Mouse (Mus musculus): Measurements from ENCODE around the gene Rbfox3. TPM values are rescaled to one million over a fixed set of nuclear protein-coding genes. Genes with fewer than 3 reads are reported as not detected.

Rbfox3 gene
- polyA plus RNA-seq, 1 experiment from 2014 or later, result 0.76 TPM

DNA sequence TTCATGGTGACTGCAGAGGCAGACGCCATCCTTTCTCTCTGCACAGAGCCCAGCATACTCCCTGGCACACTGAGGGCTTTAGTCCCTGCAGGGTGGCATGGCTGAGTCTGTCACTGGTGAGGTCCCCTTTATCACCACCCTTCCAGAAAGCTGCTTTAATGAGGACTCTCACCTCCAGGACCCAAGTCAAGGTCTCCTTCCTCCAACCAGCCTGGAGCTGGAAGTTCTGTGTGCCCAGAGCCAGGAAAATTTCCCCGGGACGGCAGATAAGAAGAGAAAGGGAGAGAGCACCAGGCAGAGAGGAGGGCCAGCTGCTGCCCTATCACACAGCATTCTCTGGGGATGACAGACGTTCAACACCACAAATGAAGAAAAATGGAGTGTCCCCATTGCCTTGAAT, 73.2 kb downstream of the Rbfox3 start:
- Histone ChIP-seq H3K36me3 (ENCODE audit: control insufficient read depth, insufficient read depth, low read length) (no peaks in the 10 kb centered on the region), H3K9ac (ENCODE audit: low read length) (no peak overlapping the region), H3K4me2 (replicated peaks; ENCODE audit: low read depth) (no peak overlapping the region), H3K4me3 (ENCODE audit: low read depth, low read length) (no peak overlapping the region), H3K27me3 (ENCODE audit: control insufficient read depth, insufficient read depth, low read length) (no peaks in the 10 kb centered on the region), H3K27ac (replicated peaks) (no peak overlapping the region), H3K9me3 (ENCODE audit: control insufficient read depth, low read length) (no peaks in the 10 kb centered on the region), H3K4me1 (replicated peaks; ENCODE audit: control insufficient read depth, insufficient read depth) (no peaks in the 10 kb centered on the region)
- ATAC-seq (ENCODE audit: low FRiP score, low TSS enrichment) (no peak), DNase-seq (ENCODE audit: low spot score) (no peak)
- 45% methylated on average over 4 of the region's 4 CpGs for WGBS
- no peak for TF ChIP-seq EP300 (optimal IDR thresholded peaks at IDR 0.05)
- no peak for TF ChIP-seq CTCF (IDR thresholded peaks at IDR 0.05; ENCODE audit: low read depth)

DNA sequence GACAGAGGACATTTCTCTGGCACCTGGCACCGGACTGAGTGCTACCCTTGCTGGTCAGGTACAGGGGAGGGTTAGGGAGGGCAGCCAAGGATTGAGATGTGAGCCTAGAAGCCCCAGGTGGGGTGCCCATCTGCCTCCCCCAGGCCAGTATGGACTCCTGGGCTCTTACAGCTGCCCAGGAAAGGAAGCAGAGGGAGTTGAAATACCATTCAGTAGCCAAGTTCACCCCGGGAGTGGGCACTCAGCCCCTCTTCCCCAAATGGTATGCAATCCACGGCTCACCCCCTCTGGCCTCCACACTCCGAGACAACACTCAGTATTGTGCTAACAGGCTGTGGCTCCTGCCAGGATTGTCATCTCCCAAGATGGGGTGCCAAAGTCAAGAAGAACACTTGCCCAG, 74.5 kb downstream of the Rbfox3 start:
- no peak for TF ChIP-seq CTCF (IDR thresholded peaks at IDR 0.05; ENCODE audit: low read depth)
- no peak for TF ChIP-seq EP300 (optimal IDR thresholded peaks at IDR 0.05)

DNA sequence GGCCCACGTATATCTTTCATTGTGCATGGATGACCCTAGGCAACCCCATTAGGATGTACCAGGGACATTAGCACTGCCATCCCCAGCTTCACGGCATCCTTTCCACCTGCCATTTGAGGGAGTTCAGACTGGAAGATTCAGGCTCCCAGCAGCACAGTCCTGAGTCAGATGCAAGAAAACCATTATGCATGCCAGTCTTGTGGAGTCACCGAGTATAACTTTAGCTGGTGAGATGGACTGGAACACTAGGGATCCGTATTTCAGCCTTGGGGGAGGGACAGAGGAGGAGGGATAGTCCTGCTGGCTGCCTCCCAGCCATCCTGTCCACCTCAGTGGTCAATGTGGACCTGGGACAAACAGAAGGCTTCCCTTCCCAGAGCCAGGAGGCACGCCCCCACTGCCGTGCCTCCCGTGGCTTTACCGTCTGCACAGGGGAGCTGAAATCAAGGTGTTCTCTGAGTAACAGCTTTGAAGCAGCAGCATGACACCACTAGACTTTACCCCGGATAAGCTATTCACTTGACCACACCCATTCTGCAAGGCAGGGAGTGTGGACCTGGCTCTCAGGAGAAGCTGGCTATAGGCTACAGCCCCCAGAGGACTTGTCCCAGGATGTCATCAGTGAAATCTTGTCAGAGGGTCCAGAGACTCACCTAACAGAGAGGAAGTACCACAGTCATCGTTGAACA, 78.5 kb downstream of the Rbfox3 start:
- H3K36me3 ChIP-seq (ENCODE audit: control insufficient read depth, insufficient read depth, low read length), result no peaks in the 10 kb centered on the region
- no peak overlapping the region for H3K4me2 ChIP-seq (replicated peaks; ENCODE audit: low read depth)
- WGBS, result 65% methylated on average over 10 of the region's 10 CpGs
- no peak for TF ChIP-seq CTCF (IDR thresholded peaks at IDR 0.05; ENCODE audit: low read depth)
- no peak for TF ChIP-seq EP300 (optimal IDR thresholded peaks at IDR 0.05)
- DNase-seq (ENCODE audit: low spot score) (no peak), ATAC-seq (ENCODE audit: low FRiP score, low TSS enrichment) (no peak)
- no peak overlapping the region for H3K4me3 ChIP-seq (ENCODE audit: low read depth, low read length)
- H3K9me3 ChIP-seq (ENCODE audit: control insufficient read depth, low read length), result no peaks in the 10 kb centered on the region
- no peaks in the 10 kb centered on the region for H3K4me1 ChIP-seq (replicated peaks; ENCODE audit: control insufficient read depth, insufficient read depth)
- no peaks in the 10 kb centered on the region for H3K27me3 ChIP-seq (ENCODE audit: control insufficient read depth, insufficient read depth, low read length)
- no peak overlapping the region for H3K27ac ChIP-seq (replicated peaks)
- H3K9ac ChIP-seq (ENCODE audit: low read length), result no peak overlapping the region

More for the DNA sequence above, 74.5 kb downstream of the Rbfox3 start:
- WGBS, result 64% methylated on average over 4 of the region's 4 CpGs
- no peak overlapping the region for H3K9ac ChIP-seq (ENCODE audit: low read length)
- no peaks in the 10 kb centered on the region for H3K9me3 ChIP-seq (ENCODE audit: control insufficient read depth, low read length)
- H3K4me3 ChIP-seq (ENCODE audit: low read depth, low read length), result no peak overlapping the region
- no peaks in the 10 kb centered on the region for H3K36me3 ChIP-seq (ENCODE audit: control insufficient read depth, insufficient read depth, low read length)
- no peak for DNase-seq (ENCODE audit: low spot score)
- ATAC-seq (ENCODE audit: low FRiP score, low TSS enrichment), result no peak
- no peak overlapping the region for H3K4me2 ChIP-seq (replicated peaks; ENCODE audit: low read depth)
- no peaks in the 10 kb centered on the region for H3K27me3 ChIP-seq (ENCODE audit: control insufficient read depth, insufficient read depth, low read length)
- no peak overlapping the region for H3K27ac ChIP-seq (replicated peaks)
- H3K4me1 ChIP-seq (replicated peaks; ENCODE audit: control insufficient read depth, insufficient read depth), result no peaks in the 10 kb centered on the region

DNA sequence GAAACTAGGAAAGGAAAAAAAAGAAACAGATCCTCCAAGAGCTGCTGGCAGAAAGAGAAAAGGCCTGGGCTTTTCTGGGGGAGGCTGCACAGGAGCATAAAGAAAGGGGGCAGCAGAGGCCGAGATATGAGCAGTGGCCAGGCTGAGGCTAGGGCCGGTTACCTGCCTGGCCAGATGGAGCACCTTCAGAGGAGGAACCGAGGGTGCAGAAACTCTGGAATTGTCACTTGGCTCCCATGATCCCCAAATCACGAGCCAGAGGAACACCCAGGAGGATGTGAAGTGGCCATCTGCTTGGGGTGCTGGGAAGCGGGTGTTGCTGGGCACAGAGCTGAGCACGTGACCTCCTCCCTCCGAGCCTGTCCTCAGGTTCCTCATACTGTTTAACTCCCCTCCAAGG, 79.7 kb downstream of the Rbfox3 start:
- WGBS, result 55% methylated on average over 7 of the region's 7 CpGs
- no peak for ATAC-seq (ENCODE audit: low FRiP score, low TSS enrichment)
- TF ChIP-seq EP300 (optimal IDR thresholded peaks at IDR 0.05) (no peak), CTCF (IDR thresholded peaks at IDR 0.05; ENCODE audit: low read depth) (peak; percentile 21; the same call in 1 of the 2 replicates)
- Histone ChIP-seq H3K9me3 (ENCODE audit: control insufficient read depth, low read length) (no peaks in the 10 kb centered on the region), H3K36me3 (ENCODE audit: control insufficient read depth, insufficient read depth, low read length) (no peaks in the 10 kb centered on the region), H3K27me3 (ENCODE audit: control insufficient read depth, insufficient read depth, low read length) (no peaks in the 10 kb centered on the region), H3K4me3 (ENCODE audit: low read depth, low read length) (no peak overlapping the region), H3K27ac (replicated peaks) (no peak overlapping the region), H3K9ac (ENCODE audit: low read length) (no peak overlapping the region), H3K4me2 (replicated peaks; ENCODE audit: low read depth) (no peak overlapping the region), H3K4me1 (replicated peaks; ENCODE audit: control insufficient read depth, insufficient read depth) (no peaks in the 10 kb centered on the region)
- no peak for DNase-seq (ENCODE audit: low spot score)

DNA sequence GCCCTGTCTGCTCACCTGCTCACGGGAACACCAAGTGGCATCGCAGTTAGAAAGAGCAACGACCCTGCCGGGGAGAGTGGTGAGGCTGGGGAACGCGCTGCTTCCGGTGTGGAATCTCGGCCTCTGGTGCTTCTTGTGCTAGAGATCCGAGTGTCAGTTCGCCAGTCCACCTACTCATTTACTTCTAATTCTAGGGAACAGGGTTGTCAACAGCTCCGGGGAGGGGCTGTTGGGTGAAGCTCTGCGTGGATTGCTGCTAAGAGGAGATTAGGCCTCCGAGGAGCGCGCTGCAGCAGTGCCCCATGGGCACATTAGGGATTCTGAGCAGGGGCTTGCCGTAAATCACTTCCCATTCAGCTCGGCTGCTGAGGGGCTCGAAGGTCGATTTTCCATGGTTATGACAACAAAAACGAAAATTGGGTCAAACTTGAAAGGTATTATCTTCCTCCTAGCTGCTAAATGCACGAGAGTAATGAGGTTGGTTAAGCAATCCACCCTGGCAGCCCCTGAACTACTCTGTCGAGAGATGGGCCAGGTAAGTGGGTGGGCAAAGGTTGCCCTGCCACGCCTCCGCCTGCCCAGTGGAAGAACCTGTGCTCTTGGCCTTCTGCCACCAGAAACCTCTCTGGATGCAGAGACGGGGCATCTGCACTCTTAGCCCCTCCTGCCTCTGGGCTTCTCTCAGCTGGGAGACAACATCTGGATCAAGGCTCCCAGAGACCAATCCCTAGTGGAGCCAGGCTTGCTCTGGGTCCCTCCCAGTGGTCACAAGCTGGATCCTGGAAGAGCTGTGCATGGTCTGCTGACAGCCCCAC, 85.9 kb downstream of the Rbfox3 start:
- Histone ChIP-seq H3K9me3 (ENCODE audit: control insufficient read depth, low read length) (no peaks in the 10 kb centered on the region), H3K4me3 (ENCODE audit: low read depth, low read length) (no peak overlapping the region), H3K27me3 (ENCODE audit: control insufficient read depth, insufficient read depth, low read length) (no peaks in the 10 kb centered on the region), H3K9ac (ENCODE audit: low read length) (no peak overlapping the region), H3K27ac (replicated peaks) (no peak overlapping the region), H3K4me1 (replicated peaks; ENCODE audit: control insufficient read depth, insufficient read depth) (no peaks in the 10 kb centered on the region), H3K36me3 (ENCODE audit: control insufficient read depth, insufficient read depth, low read length) (no peaks in the 10 kb centered on the region), H3K4me2 (replicated peaks; ENCODE audit: low read depth) (no peak overlapping the region)
- TF ChIP-seq CTCF (IDR thresholded peaks at IDR 0.05; ENCODE audit: low read depth) (no peak), EP300 (optimal IDR thresholded peaks at IDR 0.05) (no peak)
- ATAC-seq (ENCODE audit: low FRiP score, low TSS enrichment), result no peak
- whole genome bisulfite sequencing, result 59% methylated on average over 25 of the region's 25 CpGs
- DNase-seq (ENCODE audit: low spot score), result no peak

DNA sequence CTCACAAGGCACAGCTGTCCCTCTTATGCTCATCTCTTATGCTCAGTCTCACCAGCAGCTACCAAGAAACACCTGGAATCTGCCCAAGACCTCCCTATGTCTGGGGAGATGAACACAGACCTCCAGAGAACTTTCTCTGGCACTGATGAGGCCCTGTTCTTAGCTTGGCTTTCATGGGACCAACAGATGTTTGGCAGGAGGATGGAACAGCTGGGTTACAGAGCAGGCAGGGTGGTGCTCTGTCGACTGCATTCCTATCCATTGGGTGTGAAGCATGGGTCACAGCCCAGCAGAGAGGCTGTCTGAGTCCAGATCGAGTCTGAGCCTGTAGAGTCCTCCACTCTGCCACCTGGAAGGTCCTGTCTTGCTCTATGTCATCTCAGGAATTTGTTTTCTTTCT, 90.0 kb downstream of the Rbfox3 start:
- no peak overlapping the region for H3K4me2 ChIP-seq (replicated peaks; ENCODE audit: low read depth)
- no peak overlapping the region for H3K4me3 ChIP-seq (ENCODE audit: low read depth, low read length)
- no peak overlapping the region for H3K27ac ChIP-seq (replicated peaks)
- 34% methylated on average over 2 of the region's 2 CpGs for WGBS
- no peaks in the 10 kb centered on the region for H3K9me3 ChIP-seq (ENCODE audit: control insufficient read depth, low read length)
- H3K4me1 ChIP-seq (replicated peaks; ENCODE audit: control insufficient read depth, insufficient read depth), result no peaks in the 10 kb centered on the region
- no peaks in the 10 kb centered on the region for H3K36me3 ChIP-seq (ENCODE audit: control insufficient read depth, insufficient read depth, low read length)
- DNase-seq (ENCODE audit: low spot score), result no peak
- no peak for ATAC-seq (ENCODE audit: low FRiP score, low TSS enrichment)
- H3K27me3 ChIP-seq (ENCODE audit: control insufficient read depth, insufficient read depth, low read length), result no peaks in the 10 kb centered on the region
- H3K9ac ChIP-seq (ENCODE audit: low read length), result no peak overlapping the region
- TF ChIP-seq EP300 (optimal IDR thresholded peaks at IDR 0.05) (no peak), CTCF (IDR thresholded peaks at IDR 0.05; ENCODE audit: low read depth) (no peak)

Measured in stomach, postnatal 0 days (tissue).